Mouse (Mus musculus) bone marrow, adult 2 months (tissue): ENCODE measurements around the gene Akap2.

Experiments
- CTCF ChIP-seq: fragments of 200-500 bp; IDR thresholded peaks from 2 replicates; pipeline ENCODE4 v1.5.1; 2011; ENCODE audit warnings: low read length, control low read depth; ENCODE audit not compliant: control insufficient read depth, insufficient read depth
- POLR2A ChIP-seq: fragments of 200-500 bp; IDR thresholded peaks from 2 replicates; pipeline ENCODE4 v1.6.1; 2011; ENCODE audit warnings: low read depth, mild to moderate bottlenecking, control low read depth, low read length, borderline replicate concordance; ENCODE audit not compliant: control insufficient read depth

GRCm38 (mm10) chr4:57774517-57774916 lies 57.1 kb downstream of the Akap2 start:
- TF ChIP-seq CTCF (no peak), POLR2A (no peak)
